Mouse (Mus musculus) large intestine, adult 2 months (tissue): ENCODE data around the gene 1700007K13Rik. TPM values are rescaled to one million over a fixed set of nuclear protein-coding genes. Genes with fewer than 3 reads are reported as not detected.
"Not testable (repeated sequence)": the region's sequence is repeated elsewhere in the genome, so short reads cannot be mapped to it uniquely, and the experiment has no call there.

Source experiments
- DNase-seq: peaks from one replicate; pipeline ENCODE4 v3.0.0-alpha.2; 2012; ENCODE audit warnings: low read depth, low spot score
- WGBS: fragments of 180-500 bp; shearing (Covaris S2); methylation state at CpG from one replicate; pipeline ENCODE4 v1.1.7; 2018; 5-methylcytosine and 5-hydroxymethylcytosine counted together
- polyA plus RNA-seq: library from polyadenylated mRNA; depleted of rRNA; stranded (reverse); fragments of >200 nt; gene quantifications from 2 replicates; pipeline ENCODE4 v1.2.3, GENCODE M21; 2012

The 1700007K13Rik gene
- polyA plus RNA-seq, 1 experiment, result not detected

GRCm38 (mm10) chr2:28472011-28472410 lies 5.9 kb upstream of the 1700007K13Rik start:
- 94% methylated on average over 8 of the region's 8 CpGs for WGBS
- not testable (repeated sequence) for DNase-seq

- no peak for DNase-seq
- 84% methylated on average over 2 of the region's 2 CpGs for WGBS
Measured at GRCm38 (mm10) chr2:28470591-28470990, 4.5 kb upstream of the 1700007K13Rik start.

- 97% methylated on average over 14 of the region's 14 CpGs for WGBS
- no peak for DNase-seq
Measured at GRCm38 (mm10) chr2:28469461-28469860, 3.3 kb upstream of the 1700007K13Rik start.

- WGBS, result 50% methylated on average over 18 of the region's 18 CpGs
- DNase-seq, result no peak
Measured at GRCm38 (mm10) chr2:28468486-28469225, 2.5 kb upstream of the 1700007K13Rik start.

- no peak for DNase-seq
- WGBS, result 0% methylated on average over 52 of the region's 52 CpGs
Measured at GRCm38 (mm10) chr2:28467860-28468485, 1.8 kb upstream of the 1700007K13Rik start, which contains the start of gene Mrps2. TSS of gene Mrps2 (plus strand) at chr2:28468066.

- 73% methylated on average over 9 of the region's 9 CpGs for WGBS
- DNase-seq, result no peak
Measured at GRCm38 (mm10) chr2:28464919-28465318, 1.2 kb downstream of the 1700007K13Rik start.

GRCm38 (mm10) chr2:28463919-28464318 lies 2.2 kb downstream of the 1700007K13Rik start:
- WGBS, result 64% methylated on average over 3 of the region's 3 CpGs
- DNase-seq, result no peak

- 69% methylated on average over 1 of the region's 1 CpGs for WGBS
- no peak for DNase-seq
Measured at GRCm38 (mm10) chr2:28456616-28457015, 9.5 kb downstream of the 1700007K13Rik start.

- no peak for DNase-seq
- 87% methylated on average over 6 of the region's 6 CpGs for WGBS
Measured at GRCm38 (mm10) chr2:28453539-28453938, 12.6 kb downstream of the 1700007K13Rik start.

- DNase-seq, result no peak
- WGBS, result 94% methylated on average over 11 of the region's 11 CpGs
Measured at GRCm38 (mm10) chr2:28451663-28452062, 14.5 kb downstream of the 1700007K13Rik start.

- no peak for DNase-seq
- WGBS, result 7% methylated on average over 11 of the region's 11 CpGs
Measured at GRCm38 (mm10) chr2:28447315-28447670, 18.8 kb downstream of the 1700007K13Rik start.

- WGBS, result under 1% methylated on average over 89 of the region's 118 CpGs
Measured at GRCm38 (mm10) chr2:28446515-28447314, 19.4 kb downstream of the 1700007K13Rik start, which contains the start of gene Ppp1r26. TSS of gene Ppp1r26 (plus strand) at chr2:28446800.

GRCm38 (mm10) chr2:28446181-28446514 lies 20.0 kb downstream of the 1700007K13Rik start:
- 9% methylated on average over 5 of the region's 5 CpGs for WGBS
- DNase-seq, result no peak

More at GRCm38 (mm10) chr2:28446515-28447314, 19.4 kb downstream of the 1700007K13Rik start, which contains the start of gene Ppp1r26:
- DNase-seq, result no peak

- DNase-seq, result no peak
- WGBS, result 85% methylated on average over 4 of the region's 4 CpGs
Measured at GRCm38 (mm10) chr2:28445082-28445481, 21.1 kb downstream of the 1700007K13Rik start.

- no peak for DNase-seq
- WGBS, result 26% methylated on average over 6 of the region's 6 CpGs
Measured at GRCm38 (mm10) chr2:28440842-28441241, 25.3 kb downstream of the 1700007K13Rik start.

- 86% methylated on average over 11 of the region's 11 CpGs for WGBS
Measured at GRCm38 (mm10) chr2:28435401-28435800, 30.7 kb downstream of the 1700007K13Rik start.

GRCm38 (mm10) chr2:28433512-28433911 lies 32.6 kb downstream of the 1700007K13Rik start:
- 0% methylated on average over 1 of the region's 2 CpGs for WGBS
- no peak for DNase-seq

More at GRCm38 (mm10) chr2:28435401-28435800, 30.7 kb downstream of the 1700007K13Rik start:
- no peak for DNase-seq

- DNase-seq, result no peak
- WGBS, result 0% methylated on average over 1 of the region's 1 CpGs
Measured at GRCm38 (mm10) chr2:28432811-28433210, 33.3 kb downstream of the 1700007K13Rik start.

- no peak for DNase-seq
- WGBS, result 45% methylated on average over 6 of the region's 6 CpGs
Measured at GRCm38 (mm10) chr2:28430846-28431245, 35.3 kb downstream of the 1700007K13Rik start.

GRCm38 (mm10) chr2:28427226-28427625 lies 38.9 kb downstream of the 1700007K13Rik start:
- no peak for DNase-seq
- WGBS, result 88% methylated on average over 6 of the region's 6 CpGs
